Mouse (Mus musculus): ENCODE results near the gene Wif1.

Gene Wif1

DNA sequence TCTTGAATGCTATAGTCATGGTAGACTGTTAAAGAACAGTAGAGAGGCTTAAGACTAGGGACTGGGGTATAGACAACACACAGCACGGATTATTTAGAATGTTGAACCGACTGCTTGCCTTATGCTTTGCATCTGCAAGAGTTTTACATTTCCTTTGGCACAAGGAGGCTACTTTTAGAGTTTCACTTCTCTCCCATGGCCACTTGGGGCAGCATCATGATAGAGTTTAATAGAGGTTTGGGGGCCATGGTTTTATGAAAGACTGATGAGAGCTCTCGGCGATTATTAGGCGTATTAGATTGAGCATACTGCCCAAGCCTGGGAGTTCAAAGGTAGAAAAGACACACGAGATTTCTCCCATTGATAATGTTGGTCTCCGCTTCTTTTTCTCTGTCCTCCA, 37.0 kb downstream of the Wif1 start:
- DNase-seq (ENCODE audit: low read depth): no peak

DNA sequence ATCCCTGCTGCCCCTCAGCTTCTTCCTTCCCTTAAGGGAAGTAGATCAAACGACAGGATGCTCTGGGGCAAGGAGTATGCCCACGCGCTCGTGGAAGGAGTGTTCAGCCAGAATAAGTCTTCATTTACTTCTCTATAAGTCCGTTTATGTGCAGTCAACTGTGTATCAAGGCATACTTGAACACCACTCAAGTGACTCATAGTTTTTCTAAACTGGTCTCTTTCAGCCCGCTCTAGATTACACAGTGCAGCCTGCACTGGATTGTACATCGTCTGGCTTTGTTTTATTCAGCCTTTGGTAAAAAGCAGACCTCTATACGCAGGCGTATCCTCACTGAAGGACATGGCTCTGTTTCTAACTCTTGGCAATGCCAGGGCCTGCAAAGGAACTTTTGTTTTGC, 46.7 kb downstream of the Wif1 start:
- no peak for DNase-seq (ENCODE audit: low read depth)

DNA sequence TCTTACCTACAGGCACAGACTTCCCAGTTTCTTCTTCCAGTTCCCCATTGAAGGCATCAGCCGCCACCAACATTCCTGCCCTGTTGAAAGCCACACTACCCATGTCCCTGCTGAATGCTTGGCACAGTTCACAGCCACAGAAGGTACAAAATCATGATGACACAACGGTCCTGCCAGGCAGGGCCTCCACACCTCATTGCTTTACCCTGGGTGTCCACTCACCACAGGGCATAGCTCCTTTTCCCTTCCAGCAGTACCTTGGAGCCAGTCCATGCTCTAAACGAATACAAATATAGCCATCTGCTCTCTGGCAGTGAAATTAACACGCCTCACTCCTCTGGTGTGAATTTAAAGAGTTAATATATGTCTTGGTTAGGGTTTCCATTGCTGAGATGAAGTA, 49.1 kb downstream of the Wif1 start:
- no peak for DNase-seq (ENCODE audit: low read depth)

DNA sequence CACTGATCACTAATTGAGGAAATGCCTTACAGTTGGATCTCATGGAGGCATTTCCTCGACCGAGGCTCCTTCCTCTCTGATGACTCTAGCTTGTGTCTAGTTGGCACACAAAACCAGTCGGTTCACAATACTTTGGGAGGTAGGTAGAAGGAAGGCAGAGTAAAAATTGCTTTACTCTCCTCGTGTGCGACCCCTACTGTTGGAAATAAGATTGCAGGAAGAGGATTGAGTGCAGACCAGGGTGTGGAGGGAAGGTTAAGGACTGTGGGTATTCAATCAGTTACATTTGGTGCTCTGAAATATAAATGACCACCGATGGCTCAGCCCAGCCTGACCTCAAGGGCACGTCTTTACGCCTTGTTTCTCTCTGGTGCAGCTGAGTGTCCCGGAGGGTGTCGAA, 49.8 kb downstream of the Wif1 start:
- DNase-seq (ENCODE audit: low read depth): no peak

DNA sequence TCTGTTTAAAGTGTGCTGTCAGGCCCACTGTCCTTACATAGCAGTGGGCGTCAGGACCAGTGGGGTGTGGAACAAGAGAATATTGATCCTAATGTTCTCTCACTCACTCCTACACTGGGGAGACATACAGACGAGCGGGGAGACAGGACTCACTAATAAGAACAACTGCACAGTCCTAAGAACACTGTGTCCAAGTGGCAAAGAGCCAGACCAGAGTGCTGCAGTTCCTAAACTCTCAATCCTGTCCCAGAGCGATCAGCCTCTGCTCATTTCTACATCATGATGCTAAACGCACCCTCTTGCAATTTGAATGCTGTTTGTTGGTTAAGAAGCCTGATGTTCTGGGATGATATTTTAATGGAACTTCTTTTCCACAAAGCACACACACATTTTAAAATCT, 54.9 kb downstream of the Wif1 start:
- no peak for DNase-seq (ENCODE audit: low read depth)

DNA sequence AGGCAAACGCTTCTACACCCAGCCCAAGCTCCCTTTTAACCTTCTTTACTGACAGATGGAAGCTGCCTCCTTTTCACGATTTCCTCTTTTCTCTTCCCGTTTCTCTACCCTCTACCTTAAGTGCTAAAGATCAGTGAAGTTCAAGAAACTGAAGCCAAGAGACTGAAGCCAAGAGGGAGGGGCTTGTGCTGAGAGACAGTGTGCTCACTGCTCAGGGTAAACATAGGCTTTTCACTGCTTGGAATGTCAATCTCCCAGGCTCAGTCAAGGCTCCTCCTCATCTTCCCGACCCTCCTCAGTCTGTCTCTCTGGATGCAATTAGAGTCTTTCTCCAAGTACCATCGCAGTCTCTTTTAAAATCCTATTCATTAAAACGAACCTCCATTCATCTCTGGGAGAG, 55.6 kb downstream of the Wif1 start:
- no peak for DNase-seq (ENCODE audit: low read depth)

DNA sequence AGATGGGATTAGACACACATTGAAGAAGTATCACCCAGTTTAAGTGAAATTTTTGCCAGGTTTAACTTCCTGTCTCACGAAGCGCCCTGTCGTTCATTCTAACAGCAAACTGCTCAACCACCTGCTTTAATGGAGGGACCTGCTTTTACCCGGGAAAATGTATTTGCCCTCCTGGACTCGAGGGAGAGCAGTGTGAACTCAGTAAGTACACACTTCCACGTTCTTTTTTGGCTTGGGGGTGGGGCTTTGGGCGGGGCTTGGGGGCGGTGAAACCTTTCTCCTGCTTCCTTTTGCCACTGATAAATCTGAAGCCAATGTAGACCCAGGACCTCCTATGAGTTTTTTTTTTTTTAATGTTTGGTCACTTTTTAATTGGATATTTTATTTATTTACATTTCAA, 56.2 kb downstream of the Wif1 start:
- DNase-seq (ENCODE audit: low read depth): no peak

DNA sequence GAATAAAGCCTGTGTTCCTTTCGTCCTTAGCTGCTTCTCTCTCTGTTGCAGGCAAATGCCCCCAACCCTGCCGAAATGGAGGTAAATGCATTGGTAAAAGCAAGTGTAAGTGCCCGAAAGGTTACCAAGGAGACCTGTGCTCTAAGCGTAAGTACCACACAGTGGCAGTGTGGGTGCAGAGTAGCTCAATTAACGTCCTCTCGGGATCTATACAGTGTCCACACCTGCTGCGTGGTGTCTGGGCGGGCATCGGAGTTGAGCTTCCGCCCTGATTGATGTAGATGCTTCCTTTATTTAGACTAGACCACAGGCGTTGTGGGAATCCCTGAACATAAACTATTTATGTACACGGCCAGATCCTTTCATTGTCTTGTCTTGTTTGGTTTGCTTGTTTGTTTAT, 62.2 kb downstream of the Wif1 start:
- no peak for DNase-seq (ENCODE audit: low read depth)

DNA sequence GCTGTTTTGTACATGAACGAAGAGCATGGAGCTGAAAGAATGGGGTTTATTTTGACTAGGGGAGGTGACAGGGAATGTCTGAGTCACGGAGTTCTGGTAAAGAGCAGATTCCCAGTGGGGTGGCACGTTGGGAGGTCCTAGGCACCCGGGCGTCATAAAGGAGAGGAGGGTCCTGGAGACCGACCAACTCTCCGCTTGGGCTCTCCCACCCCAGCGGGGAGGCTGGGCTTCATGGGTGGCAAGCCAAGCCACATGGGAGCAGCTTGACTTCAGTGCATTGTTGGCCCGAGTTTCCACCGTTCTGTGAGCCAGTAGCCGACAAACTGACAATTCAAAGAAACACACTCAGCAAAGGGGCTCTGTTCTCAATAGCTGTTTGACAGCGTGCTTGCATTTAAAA, 64.5 kb downstream of the Wif1 start:
- DNase-seq (ENCODE audit: low read depth): peak; percentile 18

DNA sequence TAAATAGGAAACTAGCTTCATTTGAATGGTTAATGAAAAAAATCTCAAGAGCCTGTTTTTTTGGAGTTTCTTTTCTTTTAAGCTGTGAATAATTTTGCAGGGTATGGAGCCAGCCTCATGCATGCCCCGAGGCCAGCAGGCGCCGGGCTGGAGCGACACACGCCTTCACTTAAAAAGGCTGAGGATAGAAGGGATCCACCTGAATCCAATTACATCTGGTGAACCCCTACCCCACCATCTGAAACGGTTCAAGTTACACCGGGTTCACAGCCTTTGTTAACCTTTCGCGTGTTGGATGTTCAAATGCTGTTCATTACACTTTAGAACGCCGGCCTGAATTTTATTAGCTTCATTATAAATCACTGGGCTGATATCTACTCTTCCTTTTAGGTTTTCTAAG, 65.9 kb downstream of the Wif1 start:
- DNase-seq (ENCODE audit: low read depth): no peak

DNA sequence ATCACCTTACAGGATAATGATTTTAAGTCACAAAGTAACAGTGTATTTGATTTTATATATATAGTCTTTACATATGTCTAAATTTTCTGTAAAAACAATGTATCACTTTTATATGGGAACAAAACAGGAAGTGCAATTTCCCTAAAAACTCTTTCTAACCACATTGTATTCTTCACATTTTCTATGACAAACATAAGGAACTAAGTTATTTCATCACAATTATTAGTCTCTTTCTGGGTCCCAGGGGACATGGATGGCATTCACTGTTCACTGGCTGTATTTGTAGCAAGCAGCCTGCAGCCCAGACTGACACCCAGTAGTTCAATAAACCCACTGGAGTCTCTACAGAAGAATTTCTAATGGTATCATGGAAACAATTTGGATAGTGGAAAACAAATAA, 82.4 kb downstream of the Wif1 start:
- no peak for DNase-seq (ENCODE audit: low read depth)

DNA sequence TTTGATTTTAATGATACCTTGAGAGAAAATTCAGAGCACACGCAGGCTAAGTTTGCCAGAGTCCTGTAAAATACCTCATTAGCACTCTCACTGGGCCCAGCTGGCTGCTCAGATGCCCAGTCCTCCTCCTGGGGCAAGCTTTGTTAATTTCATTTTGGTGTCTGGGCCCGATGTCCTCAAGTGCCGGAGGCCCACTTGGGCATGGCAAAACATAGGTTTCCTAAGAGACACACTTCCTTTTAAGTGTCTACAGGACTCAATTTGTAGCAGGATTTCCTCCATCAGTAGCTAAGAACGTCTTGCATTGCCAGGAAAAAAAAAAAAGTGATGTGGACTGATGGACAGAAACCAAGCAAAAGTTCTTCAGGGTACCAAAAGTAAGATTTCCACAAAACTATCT, 82.9 kb downstream of the Wif1 start:
- no peak for DNase-seq (ENCODE audit: low read depth)

DNA sequence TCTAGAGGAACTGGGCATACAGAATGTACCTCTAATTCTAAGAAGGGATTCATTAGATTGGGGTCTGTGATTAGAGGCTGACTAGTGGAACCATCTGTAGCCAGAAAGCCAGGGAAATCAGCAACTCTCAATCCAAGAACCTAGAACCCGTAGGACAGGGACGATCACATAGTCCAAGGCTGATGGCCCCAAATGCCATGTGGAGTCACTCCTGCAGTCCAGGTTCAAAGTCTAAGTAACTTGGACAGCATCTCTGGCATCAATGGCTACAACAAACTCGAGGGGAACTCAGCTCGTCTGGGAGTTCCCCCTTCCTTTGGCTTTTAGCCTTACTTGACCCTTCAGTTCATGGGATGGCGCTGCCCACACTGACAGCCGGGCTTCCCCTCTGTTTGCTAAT, 87.0 kb downstream of the Wif1 start:
- DNase-seq (ENCODE audit: low read depth): no peak

DNA sequence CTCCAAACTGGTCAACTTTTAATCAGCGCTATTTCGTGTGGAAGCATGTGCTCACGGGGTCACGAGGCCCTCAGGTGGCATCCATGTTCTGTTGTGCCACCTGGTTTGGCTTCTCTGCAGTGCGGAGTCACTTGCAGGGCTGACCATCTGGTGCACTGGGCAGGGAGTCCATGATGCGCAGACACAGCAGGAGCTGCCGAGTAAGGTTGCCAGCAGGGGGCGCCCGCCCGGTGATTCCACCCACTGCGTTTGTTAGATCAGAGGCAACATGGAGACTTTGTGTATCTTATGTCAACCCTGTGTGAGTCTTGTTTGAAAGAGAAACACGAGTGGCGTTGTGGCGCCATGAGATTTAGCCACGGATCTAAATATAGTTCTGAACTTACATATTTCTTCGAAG, 90.7 kb downstream of the Wif1 start:
- no peak for DNase-seq (ENCODE audit: low read depth)

DNA sequence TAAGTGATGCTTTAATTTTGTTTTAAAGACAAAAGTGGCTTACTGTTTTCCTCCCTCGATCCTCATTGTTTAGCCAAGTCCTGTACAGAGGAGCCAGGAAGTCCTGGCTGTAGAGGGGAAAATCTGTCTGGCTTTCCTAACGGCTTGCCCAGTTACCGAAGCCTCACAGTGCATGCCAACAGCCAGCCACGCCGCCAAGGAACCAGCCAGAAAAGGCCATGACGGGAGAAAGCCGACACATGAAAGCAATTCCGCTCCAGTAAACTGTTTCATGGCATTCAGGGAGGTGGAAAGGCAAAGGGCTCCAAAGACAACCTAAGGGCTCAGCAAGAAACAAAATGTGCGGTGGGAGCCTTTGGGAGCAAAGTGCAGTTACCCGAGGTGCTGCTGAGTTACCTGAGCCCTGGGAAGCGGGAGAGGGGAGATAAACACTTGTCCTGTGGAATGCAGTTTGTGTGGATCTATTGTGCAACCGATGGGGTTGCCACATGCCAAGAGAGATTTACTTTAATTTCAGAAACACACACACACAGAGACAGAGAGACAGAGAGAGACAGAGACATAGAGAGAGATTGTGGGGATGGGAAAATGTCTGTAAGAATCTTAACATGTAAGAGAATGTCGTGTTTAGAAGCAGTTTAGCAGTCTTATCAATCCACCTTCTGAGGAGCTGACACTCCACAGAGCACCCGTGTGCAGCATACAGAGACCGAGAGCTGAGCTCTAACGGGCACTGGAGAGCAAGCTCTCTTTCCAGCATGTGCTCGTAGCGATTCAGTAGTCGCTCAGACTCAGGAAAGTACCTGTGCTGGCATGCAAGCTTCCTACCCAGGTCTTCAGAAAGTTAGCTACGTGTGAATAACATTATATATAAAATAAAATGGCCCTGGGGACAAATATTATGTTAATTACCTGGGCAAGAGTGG, 95.5 kb downstream of the Wif1 start:
- peak; percentile 29 for DNase-seq (ENCODE audit: low read depth)
